Mouse (Mus musculus) forebrain, postnatal 0 days (tissue): Measurements from ENCODE around the gene Pomp. TPM values are rescaled to one million over a fixed set of nuclear protein-coding genes. Genes with fewer than 3 reads are reported as not detected.
A peak's percentile ranks its signal among the peaks of the same experiment; 100 is the strongest.

Experiments
- ATAC-seq: fragments of 200-750 bp; cut with Nextera tagmentation; 2 replicates; pipeline ENCODE4 v1.8.0; 2017; ENCODE audit warnings: mild to moderate bottlenecking, moderate library complexity
- DNase-seq: peaks from one replicate; pipeline ENCODE4 v3.0.0-alpha.2; 2015
- H3K27ac ChIP-seq: fragments of 300-500 bp; sonication (generic); 2 replicates; pipeline ENCODE4 v1.5.1; 2014; ENCODE audit warnings: low read depth, mild to moderate bottlenecking, antibody characterized with exemption, low read length, moderate library complexity, mixed read lengths
- H3K27me3 ChIP-seq: fragments of 300-500 bp; sonication (generic); 2 replicates; pipeline ENCODE4 v1.6.1; 2014; ENCODE audit warnings: mild to moderate bottlenecking, low read length, mixed read lengths; ENCODE audit not compliant: insufficient read depth
- H3K36me3 ChIP-seq: fragments of 300-500 bp; sonication (generic); 2 replicates; pipeline ENCODE4 v1.6.1; 2014; ENCODE audit warnings: mild to moderate bottlenecking, moderate library complexity; ENCODE audit not compliant: insufficient read depth
- H3K4me1 ChIP-seq: fragments of 300-500 bp; sonication (generic); 2 replicates; pipeline ENCODE4 v1.6.1; 2014; ENCODE audit warnings: antibody characterized with exemption; ENCODE audit not compliant: insufficient read depth
- H3K4me2 ChIP-seq: fragments of 300-500 bp; sonication (generic); 2 replicates; pipeline ENCODE4 v1.6.1; 2014; ENCODE audit warnings: low read depth, mild to moderate bottlenecking, moderate library complexity
- H3K4me3 ChIP-seq: fragments of 300-500 bp; sonication (generic); 2 replicates; pipeline ENCODE4 v1.5.1; 2014; ENCODE audit warnings: low read depth, low read length, mixed read lengths
- H3K9ac ChIP-seq: fragments of 300-500 bp; sonication (generic); 2 replicates; pipeline ENCODE4 v1.6.1; 2014; ENCODE audit warnings: mild to moderate bottlenecking
- H3K9me3 ChIP-seq: fragments of 300-500 bp; sonication (generic); 2 replicates; pipeline ENCODE4 v1.6.1; 2016; ENCODE audit warnings: low read length
- CTCF ChIP-seq: sonication (generic); IDR thresholded peaks from 2 replicates; pipeline ENCODE4 v1.5.1; 2016; ENCODE audit warnings: antibody characterized with exemption, control low read depth, low read depth
- WGBS: fragments of 180-500 bp; shearing (Covaris S2); extraction: QIAGEN DNeasy Blood & Tissue Kit; methylation state at CpG from one replicate; pipeline ENCODE4 v1.1.7; 2014; 5-methylcytosine and 5-hydroxymethylcytosine counted together
- polyA plus RNA-seq: library from polyadenylated mRNA; unstranded; fragments of >200 nt; fragmentation: Nextera tagmentation; extraction: Ambion mirVana; gene quantifications from 2 replicates; pipeline ENCODE4 v1.2.1, GENCODE M21; 2015
- total RNA-seq: library from RNA; depleted of rRNA; stranded (reverse); fragments of >200 nt; gene quantifications from 2 replicates; pipeline ENCODE4 v1.2.3, GENCODE M21; 2014

Pomp gene
- total and polyA plus RNA-seq, 2 experiments from 2014 or later: 419 to 513 TPM

DNA sequence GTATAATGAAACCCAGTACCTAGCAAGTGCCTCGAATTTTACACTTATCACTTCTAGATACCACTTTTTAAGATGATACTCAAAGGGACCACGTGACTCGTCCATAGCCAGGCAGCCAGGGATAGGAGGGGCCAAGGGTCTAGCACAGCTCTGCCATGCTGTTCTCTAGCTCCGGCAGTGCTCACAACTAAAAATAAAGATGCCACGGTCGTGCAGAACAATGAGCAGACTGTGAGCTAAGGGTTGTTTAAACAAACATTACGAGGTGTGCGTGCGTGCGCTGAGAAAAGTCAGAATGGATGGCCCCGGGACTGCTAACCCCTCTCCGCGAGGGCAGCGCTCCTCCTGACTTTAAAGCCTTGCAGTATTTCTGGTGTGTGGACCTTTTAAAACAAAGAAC, 27.4 kb upstream of the Pomp start:
- DNase-seq (no peak), ATAC-seq (no peak)
- Histone ChIP-seq H3K4me1 (no peaks in the 10 kb centered on the region), H3K27me3 (no peaks in the 10 kb centered on the region), H3K27ac (no peak overlapping the region), H3K4me3 (no peak overlapping the region), H3K4me2 (no peak overlapping the region), H3K36me3 (no peaks in the 10 kb centered on the region), H3K9ac (no peak overlapping the region), H3K9me3 (no peaks in the 10 kb centered on the region)
- no peak for TF ChIP-seq CTCF
- WGBS: 56% methylated on average over 14 of the region's 14 CpGs

DNA sequence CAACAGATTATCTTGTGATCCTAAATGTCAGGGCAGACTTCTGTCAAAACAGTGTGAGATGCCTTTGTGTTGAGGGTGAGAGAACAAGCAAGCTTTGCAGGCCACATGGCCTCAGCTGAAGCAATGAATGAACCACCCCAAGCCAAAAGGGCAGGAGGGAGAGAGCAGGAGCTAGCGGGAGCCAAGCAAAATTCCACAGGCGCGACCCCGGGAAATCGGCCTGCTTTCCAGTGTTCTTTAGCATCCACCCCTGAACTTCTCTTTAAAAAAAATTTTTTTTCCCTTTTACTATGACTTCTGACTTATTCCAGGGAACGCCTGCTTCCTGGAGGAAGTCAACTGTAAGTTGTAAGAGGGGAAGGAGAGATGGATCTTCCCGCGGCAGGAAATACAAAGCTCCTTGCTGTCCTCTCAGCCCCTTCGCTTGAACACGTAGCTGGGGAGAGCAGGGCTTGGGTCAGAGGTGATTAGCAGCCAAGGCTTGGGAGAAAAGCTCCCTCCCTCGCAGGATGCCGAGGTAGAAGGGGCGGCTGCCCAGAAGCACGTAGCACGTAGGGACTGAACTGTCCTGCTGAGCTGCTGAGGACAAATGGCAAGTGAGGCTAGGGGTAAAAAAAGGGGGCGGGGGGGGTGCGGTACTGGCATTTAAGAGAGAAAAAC, 25.3 kb upstream of the Pomp start:
- no peaks in the 10 kb centered on the region for H3K4me1 ChIP-seq
- no peak for DNase-seq
- H3K27ac ChIP-seq: no peak overlapping the region
- no peaks in the 10 kb centered on the region for H3K27me3 ChIP-seq
- H3K4me3 ChIP-seq: no peak overlapping the region
- H3K9me3 ChIP-seq: no peaks in the 10 kb centered on the region
- H3K4me2 ChIP-seq: no peak overlapping the region
- WGBS: 10% methylated on average over 17 of the region's 17 CpGs
- H3K9ac ChIP-seq: no peak overlapping the region
- H3K36me3 ChIP-seq: no peaks in the 10 kb centered on the region
- ATAC-seq: no peak
- TF ChIP-seq CTCF: no peak

DNA sequence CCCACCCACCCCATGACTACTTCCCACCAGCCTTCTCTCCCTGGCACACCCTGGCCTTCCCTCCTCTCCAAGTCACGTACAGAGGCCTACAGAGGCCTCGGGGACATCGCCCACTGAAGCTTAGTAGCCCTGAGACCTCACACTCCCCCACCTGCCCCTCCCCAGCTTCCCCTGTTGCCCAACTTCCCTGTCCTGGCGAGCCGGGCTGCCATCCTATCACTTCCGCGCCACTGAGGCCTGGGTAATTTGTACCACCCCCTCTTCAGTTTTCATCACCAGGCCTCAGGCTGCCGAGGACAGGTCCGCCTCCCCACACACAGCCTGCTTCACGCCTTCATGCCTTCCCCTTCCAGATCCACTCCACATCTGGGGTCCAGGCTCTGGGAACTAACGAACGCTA, 20.8 kb upstream of the Pomp start:
- no peak overlapping the region for H3K4me3 ChIP-seq
- 82% methylated on average over 12 of the region's 12 CpGs for WGBS

DNA sequence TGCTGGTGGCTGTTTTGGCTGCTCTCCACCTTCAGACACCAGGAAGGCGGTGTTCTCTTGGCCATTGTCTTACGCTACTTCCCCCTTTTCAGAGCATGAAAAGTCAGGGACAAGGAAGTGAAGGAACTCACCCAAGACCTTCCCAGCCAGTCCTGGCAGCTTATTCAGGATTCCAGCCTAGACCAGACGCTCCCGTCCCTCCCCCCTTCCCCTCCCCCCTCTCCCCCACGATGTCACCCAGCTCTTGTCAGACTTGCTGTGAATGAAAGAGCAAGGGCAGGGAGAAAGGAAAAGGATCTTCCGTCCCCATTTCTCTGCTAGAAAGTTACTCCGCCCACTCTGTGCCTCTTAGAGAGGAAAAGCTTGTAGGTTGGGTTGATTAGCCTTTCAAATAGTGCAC, 16.9 kb upstream of the Pomp start:
- Histone ChIP-seq H3K9me3 (no peaks in the 10 kb centered on the region), H3K36me3 (no peaks in the 10 kb centered on the region), H3K4me1 (no peaks in the 10 kb centered on the region), H3K4me2 (no peak overlapping the region), H3K4me3 (no peak overlapping the region), H3K9ac (no peak overlapping the region), H3K27ac (no peak overlapping the region), H3K27me3 (no peaks in the 10 kb centered on the region)
- ATAC-seq (no peak), DNase-seq (no peak)
- no peak for TF ChIP-seq CTCF
- 54% methylated on average over 7 of the region's 7 CpGs for WGBS

More for the DNA sequence above, 20.8 kb upstream of the Pomp start:
- ATAC-seq (no peak), DNase-seq (no peak)
- H3K36me3 ChIP-seq: no peaks in the 10 kb centered on the region
- H3K27me3 ChIP-seq: no peaks in the 10 kb centered on the region
- no peak for TF ChIP-seq CTCF
- no peak overlapping the region for H3K9ac ChIP-seq
- no peak overlapping the region for H3K4me2 ChIP-seq
- H3K4me1 ChIP-seq: no peaks in the 10 kb centered on the region
- no peak overlapping the region for H3K27ac ChIP-seq
- H3K9me3 ChIP-seq: no peaks in the 10 kb centered on the region

DNA sequence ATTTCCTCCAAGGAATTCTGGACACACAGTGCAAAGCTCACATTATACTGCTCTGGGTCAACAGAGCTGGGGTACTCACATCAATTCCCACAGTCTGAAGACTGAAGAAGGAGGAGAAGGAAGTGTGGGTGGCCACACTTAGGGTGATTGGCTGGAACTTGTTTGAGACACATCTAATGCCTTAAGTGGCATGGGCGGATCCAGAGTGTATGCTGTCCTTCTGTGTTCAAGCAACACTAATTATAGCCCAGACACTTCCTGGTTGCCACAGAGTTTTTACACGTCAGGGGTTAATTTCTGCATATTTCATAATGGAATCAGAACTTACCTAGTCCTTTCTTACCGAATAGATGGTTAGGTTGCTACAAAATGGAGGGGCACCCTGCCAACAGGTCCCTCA, 14.9 kb upstream of the Pomp start:
- Histone ChIP-seq H3K27me3 (no peaks in the 10 kb centered on the region), H3K4me2 (no peak overlapping the region), H3K4me1 (no peaks in the 10 kb centered on the region), H3K36me3 (no peaks in the 10 kb centered on the region), H3K9me3 (no peaks in the 10 kb centered on the region), H3K9ac (no peak overlapping the region), H3K27ac (no peak overlapping the region), H3K4me3 (no peak overlapping the region)
- ATAC-seq (no peak), DNase-seq (no peak)
- no peak for TF ChIP-seq CTCF
- WGBS: 71% methylated on average over 3 of the region's 3 CpGs

DNA sequence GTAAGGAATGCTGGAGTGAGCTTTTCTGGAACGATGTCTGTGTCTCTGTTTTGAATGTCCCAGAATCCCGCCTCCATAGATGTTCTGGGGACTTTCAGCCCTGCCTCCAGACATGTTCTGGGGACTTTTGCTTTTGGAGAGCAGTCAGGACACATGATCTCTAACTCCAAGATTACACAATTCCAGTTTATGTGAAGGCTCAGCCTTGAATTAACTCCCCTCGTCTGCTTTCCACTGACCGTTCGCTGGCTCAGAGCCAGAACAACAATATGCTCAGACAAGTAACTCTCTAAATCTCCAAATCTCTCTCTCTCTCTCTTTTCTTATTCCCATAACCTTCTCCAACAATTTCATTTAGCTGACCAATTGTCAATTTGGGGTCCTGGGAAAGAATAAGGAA, 12.9 kb upstream of the Pomp start:
- Histone ChIP-seq H3K27ac (no peak overlapping the region), H3K36me3 (no peaks in the 10 kb centered on the region), H3K9ac (no peak overlapping the region), H3K27me3 (no peaks in the 10 kb centered on the region), H3K9me3 (no peaks in the 10 kb centered on the region), H3K4me2 (no peak overlapping the region), H3K4me1 (no peaks in the 10 kb centered on the region), H3K4me3 (no peak overlapping the region)
- DNase-seq (no peak), ATAC-seq (no peak)
- 37% methylated on average over 5 of the region's 5 CpGs for WGBS
- no peak for TF ChIP-seq CTCF

DNA sequence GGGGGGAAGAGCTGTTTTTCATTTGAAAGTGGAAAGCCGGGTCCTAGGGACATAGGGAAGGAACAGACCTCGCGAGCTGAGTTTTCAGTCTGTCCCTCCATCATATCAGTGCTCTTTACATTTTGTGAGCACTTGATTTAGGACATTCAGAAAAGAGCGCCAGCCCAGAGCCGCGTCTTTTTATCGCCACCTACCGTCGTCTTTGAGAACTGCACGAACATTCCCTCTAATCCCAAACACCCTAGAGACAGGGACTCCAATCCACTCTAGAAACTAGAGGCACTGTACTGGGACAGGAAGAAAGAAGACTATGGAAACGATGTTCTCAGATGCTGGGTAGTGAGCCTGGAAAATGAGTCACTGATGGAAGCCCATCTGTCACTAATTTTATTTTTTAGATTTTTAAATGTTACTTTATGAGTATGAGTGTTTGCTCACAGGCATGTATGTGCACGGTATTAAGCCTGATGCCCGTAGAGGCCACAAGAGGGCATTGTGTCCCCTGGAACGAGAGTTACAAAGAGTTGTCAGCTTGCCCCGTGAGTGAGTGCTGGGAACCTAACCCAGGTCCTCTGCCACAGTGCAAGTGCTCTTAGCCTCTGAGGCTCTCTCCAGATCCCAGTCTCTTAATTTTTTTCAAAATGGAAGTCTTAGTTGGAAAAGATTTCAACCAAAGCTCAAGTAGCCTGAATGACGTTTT, 11.9 kb upstream of the Pomp start:
- Histone ChIP-seq H3K9me3 (no peaks in the 10 kb centered on the region), H3K4me2 (0 out of 2 replicates have a peak overlapping the region, but pooled peaks have one; percentile 0), H3K9ac (no peak overlapping the region), H3K4me1 (no peaks in the 10 kb centered on the region), H3K4me3 (no peak overlapping the region), H3K27ac (no peak overlapping the region), H3K27me3 (no peaks in the 10 kb centered on the region), H3K36me3 (no peaks in the 10 kb centered on the region)
- peak; percentile 91 for DNase-seq
- TF ChIP-seq CTCF: peak; percentile 88
- WGBS: 24% methylated on average over 16 of the region's 16 CpGs
- peak; percentile 74 for ATAC-seq
